ENCODE assay signal across 21 mouse cellular contexts in genomic region chr2:119496082-119496481, GRCm38 (mm10). TPM values are rescaled to one million over a fixed set of nuclear protein-coding genes. Genes with fewer than 3 reads are reported as not detected.
"Had no signal": no experiment of that assay in that cellular context is flagged by ENCODE, and none has a peak within 500 bp of the region (broad histone marks: within the 10 kb centered on the region; RNA-seq: fewer than 3 reads in every experiment).

No protein-coding gene starts in this region.

- H3K9me3 ChIP-seq: liver, embryonic 13.5 days; liver, embryonic 15.5 days; midbrain, embryonic 10.5 days; midbrain, embryonic 12.5 days; neural tube, embryonic 13.5 days; neural tube, embryonic 15.5 days had no signal

- H3K4me1 ChIP-seq: liver, embryonic 13.5 days; liver, embryonic 15.5 days; midbrain, embryonic 10.5 days; midbrain, embryonic 12.5 days; neural tube, embryonic 13.5 days; neural tube, embryonic 15.5 days had no signal

- DNase-seq: liver; liver, embryonic 13.5 days; liver, postnatal 0 days; midbrain, embryonic 14.5 days; retina, postnatal 1 day; right cerebral cortex, adult 18-20 months; right cerebral cortex, postnatal 25 days; right cerebral cortex, postnatal 4 days; spleen, adult 18-20 months; thymus, adult 18-20 months; thymus, postnatal 14 days; thymus, postnatal 36 days had no signal

- H3K36me3 ChIP-seq: liver, embryonic 13.5 days; liver, embryonic 15.5 days; midbrain, embryonic 10.5 days; midbrain, embryonic 12.5 days; neural tube, embryonic 13.5 days; neural tube, embryonic 15.5 days had no signal

- ATAC-seq: liver, postnatal 0 days; midbrain, embryonic 16.5 days had no signal

- H3K27me3 ChIP-seq: liver, embryonic 13.5 days; liver, embryonic 15.5 days; midbrain, embryonic 12.5 days; neural tube, embryonic 13.5 days; neural tube, embryonic 15.5 days had no signal

- H3K4me2 ChIP-seq: liver, embryonic 11.5 days; liver, embryonic 13.5 days; liver, embryonic 15.5 days; midbrain, embryonic 12.5 days; neural tube, embryonic 13.5 days; neural tube, embryonic 15.5 days had no signal

- H3K9ac ChIP-seq: liver, embryonic 13.5 days; liver, embryonic 15.5 days; liver, postnatal 0 days; midbrain, embryonic 12.5 days; neural tube, embryonic 13.5 days; neural tube, embryonic 15.5 days had no signal

- H3K27ac ChIP-seq: liver, embryonic 13.5 days; liver, embryonic 15.5 days; midbrain, embryonic 10.5 days; midbrain, embryonic 12.5 days; neural tube, embryonic 13.5 days; neural tube, embryonic 15.5 days had no signal

- H3K4me3 ChIP-seq: liver, embryonic 13.5 days; liver, embryonic 15.5 days; midbrain, embryonic 10.5 days; midbrain, embryonic 12.5 days; myocyte; neural tube, embryonic 13.5 days; neural tube, embryonic 15.5 days had no signal

RNA-seq across cellular contexts. Expression of gene Exd1, which starts 51.3 kb away (rescaled TPM):
- total RNA-seq: megakaryocyte-erythroid progenitor cell, adult 5-6 weeks had no signal
